Mouse (Mus musculus) adrenal gland, postnatal 36 days (tissue): Measurements from ENCODE around the gene Ints6l. TPM values are rescaled to one million over a fixed set of nuclear protein-coding genes. Genes with fewer than 3 reads are reported as not detected.
"Not testable (repeated sequence)": the region's sequence is repeated elsewhere in the genome, so short reads cannot be mapped to it uniquely, and the experiment has no call there.

ENCODE experiments used
- DNase-seq, 2 experiments: peaks; one replicate each; pipeline ENCODE4 v3.0.0; 2021; ENCODE audit warnings: mixed read lengths in 1 of 2
- total RNA-seq, 2 experiments: library from RNA; stranded (reverse); gene quantifications; 2 replicates each; pipeline ENCODE4 v1.2.3; 2021

The Ints6l gene
- total RNA-seq, 2 experiments from 2014 or later: 22.9 to 25.5 TPM

GRCm38 (mm10) chrX:56524442-56524841 is 69.8 kb downstream of the Ints6l start, which contains the start of gene Gm10477:
Gm10477 (plus strand) TSS chrX:56524742.
- not testable (repeated sequence) for DNase-seq

- DNase-seq: peak; percentile 67 to 72
These were observed 76.6 kb downstream of the Ints6l start for GRCm38 (mm10) chrX:56531266-56531665.

- DNase-seq: no peak
These were observed 82.5 kb downstream of the Ints6l start for GRCm38 (mm10) chrX:56537162-56537561.

GRCm38 (mm10) chrX:56549506-56549905 is 94.8 kb downstream of the Ints6l start, which contains the start of gene Gm648:
Gm648 (minus strand) TSS chrX:56549606.
- DNase-seq: no peak

- no peak for DNase-seq
These were observed 98.9 kb downstream of the Ints6l start for GRCm38 (mm10) chrX:56553584-56553983.

Other genes with a start within 250 kb of the Ints6l start
- not detected for gene Gm773, start 242.0 kb upstream of the Ints6l start, total RNA-seq
- gene Zfp449, start 108.5 kb upstream of the Ints6l start, total RNA-seq: 1 to 10 TPM; 2.8 to 3.8 TPM
- under 1 TPM; 0.40 to 0.83 TPM for gene Smim10l2a, start 80.3 kb upstream of the Ints6l start, total RNA-seq
- gene Gm2174, start 6.9 kb upstream of the Ints6l start, total RNA-seq: not detected
- not detected for gene Gm10477, start 69.9 kb downstream of the Ints6l start, total RNA-seq
- not detected for gene Gm648, start 94.7 kb downstream of the Ints6l start, total RNA-seq
- gene Mmgt1, start 143.2 kb downstream of the Ints6l start, total RNA-seq: 10 to 100 TPM; 30.3 to 32.1 TPM
- 10 to 100 TPM; 32.4 to 34.6 TPM for gene Slc9a6, start 154.9 kb downstream of the Ints6l start, total RNA-seq